Mouse (Mus musculus): ENCODE measurements around the gene Gucy2e.

GRCm38 (mm10) chr11:69225715-69226114 lies 11.1 kb downstream of the Gucy2e start:
- TF ChIP-seq CTCF (IDR thresholded peaks at IDR 0.05; ENCODE audit: low read depth) (no peak), EP300 (optimal IDR thresholded peaks at IDR 0.05) (no peak)

Data from stomach, postnatal 0 days (tissue).